Mouse (Mus musculus) erythroid progenitor cell, adult 5-6 weeks (primary cell): ENCODE results near the gene Camk2g. TPM values are rescaled to one million over a fixed set of nuclear protein-coding genes. Genes with fewer than 3 reads are reported as not detected.

Source experiments
- ATAC-seq: replicated peaks from 2 replicates; pipeline ENCODE4 v1.8.0; 2016; ENCODE audit warnings: moderate number of reproducible peaks, mild to moderate bottlenecking, moderate TSS enrichment, inconsistent platforms; ENCODE audit not compliant: poor library complexity, low FRiP score, severe bottlenecking
- total RNA-seq, 2 experiments: library from RNA; stranded (forward) in 1 of 2; stranded (reverse) in 1 of 2; fragments of 150-400 nt in 1 of 2; fragments of 186-747, 209-891 nt in 1 of 2; gene quantifications; 2 replicates each; pipeline versions ENCODE4 v1.2.3 to v1.2.4; 2015 to 2017; ENCODE audit warnings: low replicate concordance in 2 of 2

Gene Camk2g
- total RNA-seq, 2 experiments from 2014 or later = 6.7 to 6.9 TPM

DNA sequence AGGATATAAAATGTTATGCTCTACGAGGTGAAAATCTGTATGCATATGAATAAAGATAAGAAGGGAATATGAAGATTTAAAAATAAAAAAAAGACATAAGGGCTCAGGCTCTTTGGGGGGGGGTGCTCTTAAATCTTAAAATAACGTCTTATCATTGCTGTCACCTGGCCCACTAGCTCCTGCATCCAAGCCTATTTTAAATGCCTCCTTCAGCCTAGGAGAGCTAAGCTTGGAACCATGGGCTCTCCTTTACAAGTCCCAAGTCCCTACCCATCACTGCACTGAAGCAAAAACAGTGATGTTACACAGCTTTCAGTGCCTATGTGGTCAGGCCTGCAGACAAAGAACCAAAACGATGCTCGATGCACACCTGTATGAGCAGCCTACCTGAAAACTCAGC lies 4.3 kb downstream of the Camk2g start:
- no peak for ATAC-seq

- no peak for ATAC-seq
Measured at GRCm38 (mm10) chr14:20788151-20788550, 5.7 kb downstream of the Camk2g start.

- no peak for ATAC-seq
Measured at GRCm38 (mm10) chr14:20786611-20787015, 7.3 kb downstream of the Camk2g start.

- ATAC-seq = no peak
Measured at GRCm38 (mm10) chr14:20786020-20786419, 7.9 kb downstream of the Camk2g start.

- ATAC-seq = no peak
Measured at GRCm38 (mm10) chr14:20785231-20785630, 8.7 kb downstream of the Camk2g start.

DNA sequence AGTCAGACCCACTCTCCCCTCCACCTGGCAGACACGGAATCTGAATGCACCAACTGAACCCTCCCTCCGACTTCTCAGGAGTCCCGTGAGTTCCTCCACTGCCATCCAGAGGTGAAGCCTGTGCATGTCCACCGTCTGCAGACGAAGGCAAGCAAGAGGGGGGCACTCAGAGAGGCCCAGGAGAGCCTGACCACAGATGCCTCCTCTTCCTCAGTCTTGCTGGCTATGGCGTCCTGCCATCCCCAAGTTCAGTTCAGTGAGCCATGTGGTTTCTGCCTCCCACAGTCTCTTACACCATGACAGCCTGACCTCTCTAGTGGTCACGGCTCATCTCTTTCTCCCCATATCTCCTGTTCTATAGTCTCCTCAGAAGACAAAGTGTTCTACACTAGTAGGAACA lies 9.2 kb downstream of the Camk2g start:
- ATAC-seq = no peak

GRCm38 (mm10) chr14:20783526-20783925 lies 10.4 kb downstream of the Camk2g start:
- no peak for ATAC-seq

DNA sequence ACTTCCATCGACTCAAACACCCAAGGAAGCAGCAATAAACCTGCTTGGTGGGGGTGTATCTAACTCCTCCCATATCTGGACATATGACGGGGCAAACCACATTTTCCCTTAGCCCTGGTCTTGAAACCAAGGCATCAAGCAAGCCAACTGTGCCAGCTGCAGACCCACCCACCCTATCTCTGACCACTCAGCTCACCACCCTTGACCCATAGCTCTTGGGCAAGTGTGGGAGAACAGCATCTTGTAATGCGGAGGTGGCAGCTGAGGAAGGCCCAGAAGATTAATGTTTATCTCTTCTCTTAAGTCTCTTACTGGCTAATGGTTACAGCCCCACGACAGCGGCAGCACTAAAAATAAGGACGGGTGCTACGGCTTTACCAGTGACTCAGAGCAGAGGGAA lies 11.0 kb downstream of the Camk2g start:
- no peak for ATAC-seq

DNA sequence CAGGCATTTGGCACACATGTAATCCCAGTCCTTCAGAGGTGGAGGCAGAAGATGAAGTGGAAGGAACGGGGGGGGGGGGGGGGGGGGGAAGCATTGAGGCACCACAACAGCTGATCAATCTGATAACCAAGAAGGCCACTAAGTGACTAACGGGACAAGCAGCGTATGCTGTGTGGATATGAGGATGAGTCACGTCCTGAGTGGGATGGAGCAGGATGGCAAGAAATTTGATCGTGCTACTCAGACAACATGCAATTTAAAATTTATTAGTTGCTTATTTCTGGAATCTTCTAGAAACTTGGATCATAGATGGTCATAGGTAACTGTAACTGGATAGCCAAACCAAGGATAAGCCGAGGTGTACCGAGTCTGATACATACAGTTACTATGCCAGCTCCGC lies 13.7 kb downstream of the Camk2g start:
- ATAC-seq = no peak

- no peak for ATAC-seq
Measured at GRCm38 (mm10) chr14:20778496-20778895, 15.4 kb downstream of the Camk2g start.

GRCm38 (mm10) chr14:20775661-20776060 lies 18.2 kb downstream of the Camk2g start:
- no peak for ATAC-seq

- ATAC-seq = no peak
Measured at GRCm38 (mm10) chr14:20773410-20773809, 20.5 kb downstream of the Camk2g start.

- no peak for ATAC-seq
Measured at GRCm38 (mm10) chr14:20772808-20773207, 21.1 kb downstream of the Camk2g start.

GRCm38 (mm10) chr14:20771941-20772340 lies 21.9 kb downstream of the Camk2g start:
- ATAC-seq = no peak

DNA sequence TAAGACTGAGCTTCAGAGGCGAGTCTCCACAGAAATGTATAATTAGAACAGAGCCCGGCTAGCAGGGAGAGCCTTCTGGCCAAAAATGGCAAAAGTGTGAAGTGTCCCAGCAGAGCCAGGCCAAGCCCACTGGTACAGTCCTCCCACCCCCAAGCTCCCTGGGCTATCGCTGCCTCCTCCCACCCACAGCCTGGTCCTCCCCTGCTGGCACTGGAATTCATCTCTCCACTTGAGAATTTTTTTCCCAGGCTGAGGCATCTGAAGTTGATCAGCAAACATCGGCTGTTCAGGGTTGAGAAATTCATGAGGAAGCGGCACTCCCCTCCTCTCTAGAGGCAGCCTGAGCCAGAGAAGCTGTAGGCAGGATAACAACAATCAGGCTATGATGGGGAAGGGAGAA lies 25.3 kb downstream of the Camk2g start:
- no peak for ATAC-seq

DNA sequence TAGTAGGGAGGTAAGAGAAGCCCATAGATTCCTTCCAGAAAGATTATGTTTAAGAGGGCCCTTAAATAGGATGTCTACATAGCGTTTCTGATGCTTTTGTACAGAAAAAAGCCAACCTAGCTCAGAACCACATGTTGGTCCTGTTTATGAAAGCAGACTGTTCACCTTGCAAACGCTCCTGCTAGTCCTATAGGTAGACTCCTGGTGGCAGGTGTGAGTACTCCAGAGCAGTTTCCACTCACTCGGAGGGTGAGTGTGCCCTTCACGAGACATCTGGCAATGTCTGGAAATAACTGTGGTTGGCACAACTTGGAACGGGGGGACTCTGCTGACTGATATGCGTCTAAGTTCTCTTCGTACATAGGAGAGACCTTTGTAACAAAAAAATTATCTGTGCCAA lies 26.0 kb downstream of the Camk2g start:
- ATAC-seq = no peak

DNA sequence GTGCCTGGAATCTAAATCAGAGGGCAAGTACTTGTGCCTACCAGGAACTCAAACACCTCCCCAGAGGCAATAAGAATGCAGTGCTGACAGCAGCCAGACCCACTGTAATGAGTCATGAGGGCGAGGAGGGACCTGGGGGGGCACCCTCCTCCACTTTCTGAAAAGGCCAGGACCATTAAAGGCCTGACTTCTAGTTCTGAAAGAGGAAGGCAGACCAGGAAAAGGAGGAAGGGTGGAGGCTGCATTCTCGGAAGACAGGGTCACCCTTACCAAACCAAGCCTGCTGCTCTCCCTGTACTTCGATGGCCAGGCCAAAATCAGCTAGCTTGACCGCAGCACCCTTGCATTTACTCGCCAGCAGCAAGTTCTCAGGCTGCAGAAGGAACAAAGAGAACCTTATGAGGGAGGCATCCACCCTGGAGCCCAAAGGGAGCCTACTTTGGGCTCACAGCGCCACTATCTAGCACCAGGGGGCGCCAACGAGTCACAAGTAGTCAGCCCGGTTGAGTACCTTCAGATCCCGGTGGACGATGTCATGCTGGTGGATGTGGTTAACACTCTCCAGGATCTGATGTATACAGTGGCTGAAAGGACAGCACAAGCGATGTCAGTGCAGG lies 28.1 kb downstream of the Camk2g start:
- peak; percentile 84 for ATAC-seq

DNA sequence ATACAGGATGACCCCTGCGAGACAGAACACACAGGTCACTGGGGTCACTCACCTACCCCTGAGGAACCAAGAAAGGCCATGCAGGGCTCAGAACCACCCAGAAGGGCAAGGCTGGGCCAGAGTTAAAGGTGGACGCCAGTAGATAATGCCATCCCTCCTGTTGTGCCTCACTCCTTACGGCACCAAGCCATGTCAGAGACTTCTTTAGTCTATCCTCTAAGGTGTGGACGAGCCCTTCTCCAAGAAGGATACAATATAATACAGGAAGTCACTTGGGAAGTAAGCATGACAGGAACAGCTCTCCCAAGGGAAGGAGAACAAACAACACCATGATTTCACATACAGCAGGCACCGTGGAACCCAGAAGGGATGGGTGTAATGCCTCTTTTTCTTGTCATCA lies 28.9 kb downstream of the Camk2g start:
- no peak for ATAC-seq

DNA sequence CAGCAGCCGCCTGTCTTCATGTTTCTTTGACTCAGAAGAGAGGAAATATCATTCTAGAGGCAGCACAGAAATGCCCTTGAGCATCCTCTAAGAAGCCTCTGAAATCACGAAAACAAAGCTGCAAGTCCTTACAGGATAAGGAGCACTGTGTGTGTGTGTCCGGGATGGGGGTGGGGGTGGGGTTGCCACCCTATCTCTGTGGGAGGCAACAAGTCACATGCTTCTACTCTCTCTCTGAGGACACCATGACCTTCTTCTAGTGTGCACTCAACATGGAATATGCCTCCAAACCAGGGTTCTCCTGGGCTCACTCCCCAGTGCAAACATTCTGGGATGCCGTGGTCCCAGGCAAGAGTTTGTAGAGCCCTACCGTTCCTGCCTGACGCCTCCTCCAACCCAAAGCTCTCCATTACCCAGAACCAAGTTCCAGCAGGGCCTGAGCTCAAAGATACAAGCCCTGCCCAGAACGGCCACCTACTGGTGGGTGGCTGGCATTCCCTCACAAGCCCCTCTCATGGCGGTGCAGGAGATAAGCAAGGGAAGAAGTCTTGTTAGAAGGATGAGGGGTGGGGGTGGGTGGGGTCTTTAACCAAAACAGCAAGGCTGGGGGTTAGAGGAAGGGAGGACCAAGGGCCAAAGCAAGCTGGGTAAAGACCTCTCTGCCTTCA lies 35.0 kb downstream of the Camk2g start:
- no peak for ATAC-seq

DNA sequence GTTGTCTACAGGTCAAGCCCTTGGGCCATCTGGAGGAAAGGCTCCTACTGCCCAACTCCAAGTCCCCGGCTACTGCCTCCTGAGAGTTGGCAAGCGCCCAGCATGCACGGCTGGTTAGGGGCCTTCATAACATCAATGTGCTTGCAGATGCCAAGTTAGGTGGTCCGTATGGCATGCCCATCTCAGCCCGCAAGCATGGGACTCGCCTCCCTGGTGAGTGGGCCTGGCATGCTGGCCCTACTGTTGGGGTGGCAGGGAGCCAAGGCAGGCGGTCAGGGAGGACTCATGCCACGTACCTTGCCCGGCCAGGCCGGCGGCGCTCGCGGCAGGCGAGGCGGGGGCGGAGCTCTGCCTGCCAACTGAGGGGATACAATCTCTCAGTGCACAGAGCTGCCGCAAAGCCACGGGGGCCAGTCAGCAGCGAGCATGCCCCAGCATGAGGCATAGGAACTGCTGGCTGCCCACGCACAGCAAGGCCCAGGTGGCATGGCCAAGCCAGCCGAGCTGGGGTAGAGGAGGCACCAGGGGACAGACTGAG lies 36.4 kb downstream of the Camk2g start:
- ATAC-seq = no peak

DNA sequence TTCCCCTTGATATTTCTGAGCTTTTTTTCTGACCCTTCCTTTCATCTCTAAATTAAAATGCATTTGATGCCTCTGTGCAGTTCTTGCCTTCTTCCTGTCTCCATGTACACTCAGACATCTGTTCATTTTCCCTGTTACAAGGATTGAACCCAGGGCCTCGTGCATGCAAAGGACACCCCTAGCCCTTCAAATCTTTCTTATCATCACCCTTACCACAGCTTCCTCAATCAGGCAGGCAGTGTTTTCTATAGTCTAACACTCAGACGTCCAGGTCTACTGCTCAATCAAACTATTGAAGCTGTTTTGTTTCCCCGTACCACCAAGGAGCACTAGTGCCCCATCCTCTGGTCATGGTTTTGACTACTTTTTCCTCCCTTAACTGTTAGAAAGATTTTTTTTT lies 40.1 kb downstream of the Camk2g start:
- ATAC-seq = no peak

DNA sequence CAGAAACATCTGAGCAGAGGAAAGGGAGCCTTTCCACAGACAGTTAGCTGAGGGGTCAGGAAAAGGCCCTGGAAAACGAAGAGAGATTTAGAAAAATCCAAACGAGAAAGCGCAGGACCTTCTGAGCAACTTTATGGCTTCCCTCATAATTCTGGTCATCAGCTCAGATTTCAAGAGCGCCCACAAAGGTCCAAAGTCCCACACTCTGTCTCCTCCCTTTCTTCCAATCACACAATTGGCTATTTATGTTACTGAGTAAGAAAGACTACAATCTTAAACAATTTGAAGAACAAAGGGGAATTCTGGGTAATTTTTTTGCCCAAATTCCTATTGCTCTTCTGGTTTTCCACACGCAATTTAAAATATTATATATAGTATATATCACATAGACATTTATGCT lies 43.4 kb downstream of the Camk2g start:
- no peak for ATAC-seq
